Mouse (Mus musculus): ENCODE results near the gene St8sia1.

DNA sequence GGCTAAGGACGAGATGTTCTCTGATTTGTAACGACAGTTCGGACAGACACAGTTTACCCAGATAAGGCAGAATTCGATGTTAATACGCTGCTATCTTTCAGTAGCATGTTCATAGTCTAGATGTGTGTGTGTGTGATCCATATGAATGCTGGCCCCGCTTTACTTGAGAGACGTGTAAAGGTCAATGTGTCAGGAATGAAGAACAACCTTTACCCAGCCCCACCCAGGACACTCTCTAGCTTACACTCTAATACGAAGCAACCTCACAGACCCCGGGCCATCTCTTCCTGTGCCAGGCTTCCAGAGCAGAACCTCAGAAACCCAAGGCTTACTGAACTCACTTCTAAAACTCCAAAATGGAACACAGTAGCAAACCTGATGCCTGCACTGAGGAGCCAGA, 165.4 kb downstream of the St8sia1 start:
- TF ChIP-seq POLR2A (IDR thresholded peaks at IDR 0.05; ENCODE audit: insufficient read depth, low read depth, low read length) (no peak), CTCF (IDR thresholded peaks at IDR 0.05; ENCODE audit: insufficient read depth, low read depth, low read length) (no peak)

Measured in olfactory bulb, adult 2 months (tissue).